7 mouse cellular contexts compared by ENCODE assay signal in the genomic region with DNA sequence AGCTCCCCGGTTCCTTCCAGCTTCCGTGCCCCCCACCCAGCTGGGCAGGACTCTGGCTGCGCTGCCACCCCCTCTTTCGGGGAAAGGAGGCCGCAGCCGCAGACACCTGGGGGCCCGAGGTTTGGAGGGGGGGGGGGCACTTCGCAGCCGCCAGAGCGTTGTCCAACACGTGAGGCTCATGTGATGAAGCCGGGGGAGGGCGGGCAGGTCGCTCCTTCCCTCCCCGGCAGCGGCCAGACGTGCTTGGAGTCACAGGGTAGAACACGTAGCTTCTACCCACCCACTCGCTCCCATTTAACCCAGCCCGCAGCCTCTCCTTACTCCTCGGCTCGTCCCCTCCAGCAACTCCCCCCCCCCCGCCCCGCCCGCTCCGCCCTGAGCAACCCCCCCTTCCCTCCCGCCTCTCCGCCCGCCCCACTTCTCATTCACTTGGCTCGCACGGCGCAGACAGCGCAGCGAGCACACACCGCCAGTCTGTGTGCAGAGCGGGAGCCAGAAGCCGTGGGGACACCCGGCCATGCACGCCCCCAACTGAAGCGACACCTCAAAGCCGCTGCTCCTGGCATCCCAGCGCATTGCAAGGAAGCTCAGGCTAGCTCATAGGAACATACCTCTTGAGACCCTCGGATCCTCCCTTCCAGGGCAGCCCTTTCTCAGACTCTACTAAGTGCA. TPM values are rescaled to one million over a fixed set of nuclear protein-coding genes. Genes with fewer than 3 reads are reported as not detected.
A peak's percentile ranks its signal among the peaks of the same experiment; 100 is the strongest.
DNase-seq lines count a peak whose midpoint lies in the region; ATAC-seq and TF ChIP-seq lines count a peak whose summit lies in the region.

A gene (plus strand): TSS at position 424 of the 672 bp plus-strand sequence.

- peak within 1 kb of the TSS; percentile 44; the same call in 1 of the 2 replicates for H3K27ac ChIP-seq in embryonic facial prominence, embryonic 11.5 days (replicated peaks; ENCODE audit: low read depth, low read length)
- H3K27ac ChIP-seq in heart, adult 2 months = peak within 1 kb of the TSS; percentile 99
- peak within 1 kb of the TSS; percentile 87 for H3K27ac ChIP-seq in limb, embryonic 12.5 days
- H3K27ac ChIP-seq in midbrain, embryonic 14.5 days (replicated peaks; ENCODE audit: low read depth, low read length) = peak within 1 kb of the TSS; percentile 84

- no peaks in the 10 kb centered on the region for H3K4me1 ChIP-seq in embryonic facial prominence, embryonic 11.5 days (ENCODE audit: control insufficient read depth, insufficient read depth, low read length)
- H3K4me1 ChIP-seq in heart, adult 2 months (ENCODE audit: control insufficient read depth, insufficient read depth, low read length) = peaks cover 9% of the 10 kb centered on the region
- H3K4me1 ChIP-seq in limb, embryonic 12.5 days (replicated peaks) = peaks cover 17% of the 10 kb centered on the region
- peaks cover 6% of the 10 kb centered on the region; the same call in 1 of the 2 replicates for H3K4me1 ChIP-seq in midbrain, embryonic 14.5 days (ENCODE audit: control insufficient read depth, insufficient read depth, low read length)

- TF ChIP-seq POLR2A in heart, adult 2 months (IDR thresholded peaks at IDR 0.05; ENCODE audit: insufficient read depth, low read depth, low read length) = peak; percentile 95

- TF ChIP-seq EP300 in heart, adult 2 months (IDR thresholded peaks at IDR 0.05; ENCODE audit: insufficient read depth, low read depth, low read length) = peak; percentile 80; the same call in 1 of the 2 replicates

- intact Hi-C loops in heart, adult 2 months (cut with DNase I) = loop anchor here (1.0 to 5.0 kb wide), 7 partner anchors 8 to 563 kb away; a partner anchor contains a TSS

- no peaks in the 10 kb centered on the region for H3K79me2 ChIP-seq in heart, adult 2 months (replicated peaks; ENCODE audit: control insufficient read depth, insufficient read depth, low read length)

- H3K9ac ChIP-seq in embryonic facial prominence, embryonic 11.5 days (replicated peaks; ENCODE audit: low read length) = peak within 1 kb of the TSS; percentile 61
- H3K9ac ChIP-seq in heart, adult 2 months (ENCODE audit: low read depth, low read length) = peak within 1 kb of the TSS; percentile 87
- H3K9ac ChIP-seq in limb, embryonic 12.5 days (replicated peaks) = peak within 1 kb of the TSS; percentile 71
- H3K9ac ChIP-seq in midbrain, embryonic 14.5 days (replicated peaks; ENCODE audit: low read length) = peak within 1 kb of the TSS; percentile 63

- H3K9me3 ChIP-seq in embryonic facial prominence, embryonic 11.5 days (replicated peaks; ENCODE audit: control insufficient read depth, low read length) = no peaks in the 10 kb centered on the region
- no peaks in the 10 kb centered on the region for H3K9me3 ChIP-seq in limb, embryonic 12.5 days
- H3K9me3 ChIP-seq in midbrain, embryonic 14.5 days (ENCODE audit: control insufficient read depth, low read length) = no peaks in the 10 kb centered on the region

- peak within 1 kb of the TSS; percentile 51 for H3K4me3 ChIP-seq in embryonic facial prominence, embryonic 11.5 days (ENCODE audit: low read depth, low read length)
- H3K4me3 ChIP-seq in heart, adult 2 months = peak within 1 kb of the TSS; percentile 93
- H3K4me3 ChIP-seq in limb, embryonic 12.5 days (replicated peaks) = peak within 1 kb of the TSS; percentile 57
- peak within 1 kb of the TSS; percentile 59 for H3K4me3 ChIP-seq in midbrain, embryonic 14.5 days (replicated peaks; ENCODE audit: low read depth, low read length)

- no peaks in the 10 kb centered on the region for H3K36me3 ChIP-seq in embryonic facial prominence, embryonic 11.5 days (replicated peaks; ENCODE audit: control insufficient read depth, insufficient read depth, low read depth, low read length)
- H3K36me3 ChIP-seq in heart, adult 2 months (ENCODE audit: control insufficient read depth, insufficient read depth, low read length) = peaks cover 24% of the 10 kb centered on the region
- no peaks in the 10 kb centered on the region for H3K36me3 ChIP-seq in limb, embryonic 12.5 days
- H3K36me3 ChIP-seq in midbrain, embryonic 14.5 days (ENCODE audit: control insufficient read depth, insufficient read depth, low read length) = no peaks in the 10 kb centered on the region

- no peak for TF ChIP-seq CTCF in heart, adult 2 months (IDR thresholded peaks at IDR 0.05)

- H3K27me3 ChIP-seq in embryonic facial prominence, embryonic 11.5 days (ENCODE audit: control insufficient read depth, insufficient read depth, low read length) = no peaks in the 10 kb centered on the region; the same call in 1 of the 2 replicates
- no peaks in the 10 kb centered on the region for H3K27me3 ChIP-seq in heart, adult 2 months (ENCODE audit: control insufficient read depth, insufficient read depth, low read length)
- H3K27me3 ChIP-seq in limb, embryonic 12.5 days = peaks cover 42% of the 10 kb centered on the region
- H3K27me3 ChIP-seq in midbrain, embryonic 14.5 days (ENCODE audit: control insufficient read depth, insufficient read depth, low read length) = peaks cover 15% of the 10 kb centered on the region

- DNase-seq in adrenal gland, adult 8-10 months = peak; percentile 95
- peak; percentile 69 for DNase-seq in embryonic facial prominence, embryonic 11.5 days (ENCODE audit: low spot score)
- DNase-seq in heart, adult 2 months = peak; percentile 88 to 95
- peak; percentile 93 to 98 for DNase-seq in kidney, adult 8-10 months
- peak; percentile 82 for DNase-seq in midbrain, embryonic 14.5 days
- DNase-seq in spleen, adult 18-20 months = peak; percentile 76 to 82

- H3K4me2 ChIP-seq in embryonic facial prominence, embryonic 11.5 days (ENCODE audit: low read depth, low read length) = peak within 1 kb of the TSS; percentile 100
- H3K4me2 ChIP-seq in limb, embryonic 12.5 days = peak within 1 kb of the TSS; percentile 98
- peak within 1 kb of the TSS; percentile 100 for H3K4me2 ChIP-seq in midbrain, embryonic 14.5 days (ENCODE audit: low read length)

- WGBS in embryonic facial prominence, embryonic 11.5 days = 2% methylated on average over 22 of the region's 43 CpGs
- WGBS in heart, adult 2 months = 1% methylated on average over 40 of the region's 43 CpGs
- under 1% methylated on average over 30 of the region's 43 CpGs for WGBS in limb, embryonic 12.5 days
- under 1% methylated on average over 30 of the region's 43 CpGs for WGBS in midbrain, embryonic 14.5 days

- peak; percentile 69 for ATAC-seq in embryonic facial prominence, embryonic 11.5 days (replicated peaks; ENCODE audit: insufficient number of reproducible peaks, low FRiP score, low TSS enrichment, low read depth)
- peak; percentile 72 for ATAC-seq in limb, embryonic 12.5 days (ENCODE audit: insufficient number of reproducible peaks, insufficient read depth, low FRiP score, low TSS enrichment, low read depth)
- ATAC-seq in midbrain, embryonic 14.5 days (ENCODE audit: low FRiP score, low TSS enrichment) = peak; percentile 68

RNA-seq across cellular contexts. Expression of the gene that starts here (rescaled TPM):
- 10 to 100 TPM; 51.3 to 72.1 (median 68.6) TPM for total RNA-seq in adrenal gland, adult 8-10 months (2022)
- polyA plus RNA-seq in embryonic facial prominence, embryonic 11.5 days (2014; fragmentation: Nextera tagmentation; extraction: Ambion mirVana) = 1.5 and 1.6 TPM in 2 replicates
- total RNA-seq in heart, adult 2 months (2021) = 10 to 100 TPM; 31.1 to 64.6 TPM
- polyA plus RNA-seq in heart, adult 2 months (2012; rRNA removed) = 21.2 and 27.9 TPM in 2 replicates
- polyA plus RNA-seq in limb, embryonic 12.5 days (2016; fragmentation: Nextera tagmentation; extraction: Ambion mirVana) = 2.1 and 2.2 TPM in 2 replicates
- 3.8 and 4.6 TPM in 2 replicates for polyA plus RNA-seq in midbrain, embryonic 14.5 days (2014; fragmentation: Nextera tagmentation; extraction: Ambion mirVana)

Comparison
In these comparisons a context has a peak if more than half of its experiments do, and no peak if none do; other contexts are left out.
1. Peak in every context shown above with its lines: DNase-seq, ATAC-seq, H3K4me3 ChIP-seq and H3K27ac ChIP-seq.
2. H3K27ac ChIP-seq: peak in every context shown above with its lines; median percentile 99 in heart, adult 2 months; 87 in limb, embryonic 12.5 days; 84 in midbrain, embryonic 14.5 days; 44 in embryonic facial prominence, embryonic 11.5 days.